Mouse (Mus musculus) embryonic fibroblast, embryonic 13.5 days (primary cell): ENCODE measurements around the gene Acer2.

Source experiments
- CTCF ChIP-seq: IDR thresholded peaks from 2 replicates; pipeline ENCODE4 v1.5.1; 2011; ENCODE audit warnings: mild to moderate bottlenecking, control low read depth, low read length, moderate library complexity, borderline replicate concordance; ENCODE audit not compliant: insufficient read depth
- POLR2A ChIP-seq: IDR thresholded peaks from 2 replicates; pipeline ENCODE4 v1.6.1; 2011; ENCODE audit warnings: low read depth, mild to moderate bottlenecking, control low read depth, low read length, moderate library complexity

DNA sequence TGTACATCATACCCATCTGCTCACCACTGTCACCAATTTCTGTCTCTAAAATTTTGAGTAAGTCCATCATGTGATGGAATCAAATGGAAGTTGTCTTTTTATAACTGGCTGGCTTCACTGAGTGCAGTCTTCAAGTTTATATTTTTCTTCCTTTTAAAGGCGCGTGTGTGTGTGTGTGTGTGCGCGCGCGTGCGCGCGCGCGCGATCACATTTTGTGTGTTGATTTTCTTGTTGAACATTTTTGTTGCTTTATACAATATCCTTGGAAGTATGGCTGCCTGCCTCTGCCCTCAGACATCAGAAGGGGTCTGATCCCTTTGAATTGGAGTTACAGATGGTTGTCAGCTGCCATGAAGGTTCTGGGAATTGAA is 16.1 kb upstream of the Acer2 start:
- TF ChIP-seq CTCF (no peak), POLR2A (no peak)
